Mouse (Mus musculus) urinary bladder, adult 18-20 months (tissue): ENCODE measurements around the gene Snrnp70.

ENCODE experiments used
- DNase-seq, 2 experiments: peaks; one replicate each; pipeline ENCODE4 v3.0.0; 2022; ENCODE audit warnings: low spot score in 2 of 2, mixed read lengths in 2 of 2

Gene Snrnp70

GRCm38 (mm10) chr7:45337469-45337868 is 58.1 kb downstream of the Snrnp70 start:
- no peak for DNase-seq

DNA sequence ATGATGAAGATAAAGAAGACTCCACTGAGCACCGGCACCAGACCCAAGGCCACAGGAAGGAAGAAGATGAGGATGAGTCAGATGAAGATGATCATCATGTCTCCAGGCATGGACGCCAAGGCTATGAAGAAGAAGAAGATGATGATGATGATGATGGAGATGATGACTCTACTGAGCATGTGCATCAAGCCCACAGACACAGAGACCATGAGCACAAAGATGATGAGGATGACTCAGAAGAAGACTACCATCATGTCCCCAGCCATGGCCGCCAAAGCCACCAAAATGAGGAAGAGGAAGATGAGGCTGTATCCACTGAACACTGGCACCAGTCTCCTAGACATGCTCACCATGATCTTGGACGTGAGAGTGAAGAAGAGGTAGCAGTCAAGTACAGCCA is 59.2 kb downstream of the Snrnp70 start:
- DNase-seq, result no peak

DNA sequence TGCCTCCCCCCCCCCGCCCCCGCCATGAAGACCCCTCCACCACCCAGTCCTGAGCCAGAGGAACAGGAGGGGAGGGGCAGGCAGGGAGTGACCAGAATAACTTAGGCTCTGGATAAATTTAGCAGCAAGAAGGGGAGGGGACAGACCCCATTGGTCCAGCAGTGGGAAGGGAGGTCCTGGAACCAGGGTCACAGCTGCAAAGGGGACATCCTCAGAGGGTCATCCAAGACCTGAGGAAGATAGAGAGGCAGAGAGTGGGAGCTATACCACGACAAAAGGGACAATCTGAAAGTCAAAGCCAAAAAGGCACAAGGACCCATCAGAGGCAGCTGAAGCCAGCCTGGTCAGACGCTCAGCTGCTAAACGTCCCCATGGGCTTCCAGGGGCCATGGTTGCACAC is 60.5 kb downstream of the Snrnp70 start, which contains the start of gene Hrc:
Gene Hrc, plus strand, starts transcription at position 235 of the 400 bp plus-strand sequence.
- DNase-seq, result no peak

GRCm38 (mm10) chr7:45334605-45335004 is 60.9 kb downstream of the Snrnp70 start:
- DNase-seq, result no peak

GRCm38 (mm10) chr7:45333431-45333982 is 62.0 kb downstream of the Snrnp70 start, which contains the start of gene Trpm4:
Gene Trpm4 (minus strand): TSS chr7:45333780.
- DNase-seq, result peak; percentile 89 to 96

- peak in 1 of 2 experiments; percentile 29 for DNase-seq
Measured at GRCm38 (mm10) chr7:45332685-45333425, 62.7 kb downstream of the Snrnp70 start.

DNA sequence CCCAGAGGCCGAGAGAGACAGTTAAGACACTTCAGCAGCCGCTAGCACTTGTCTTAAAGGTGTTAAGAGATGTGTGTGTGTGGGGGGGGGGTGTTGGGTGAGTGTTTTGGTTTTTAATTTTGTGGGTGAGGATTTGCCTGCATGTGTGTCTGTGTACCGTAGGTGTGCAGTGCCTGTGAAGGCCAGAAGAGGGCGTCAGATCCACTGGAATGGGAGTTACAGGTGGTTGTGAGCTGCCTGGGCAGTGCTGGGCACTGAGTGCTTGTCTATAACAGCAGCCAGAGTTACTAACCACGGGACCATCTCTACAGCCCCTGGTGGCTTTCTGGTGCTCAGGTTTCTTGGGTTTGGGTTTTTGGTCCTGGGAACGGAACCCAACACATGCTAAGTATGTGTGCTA is 64.0 kb downstream of the Snrnp70 start:
- DNase-seq, result no peak

DNA sequence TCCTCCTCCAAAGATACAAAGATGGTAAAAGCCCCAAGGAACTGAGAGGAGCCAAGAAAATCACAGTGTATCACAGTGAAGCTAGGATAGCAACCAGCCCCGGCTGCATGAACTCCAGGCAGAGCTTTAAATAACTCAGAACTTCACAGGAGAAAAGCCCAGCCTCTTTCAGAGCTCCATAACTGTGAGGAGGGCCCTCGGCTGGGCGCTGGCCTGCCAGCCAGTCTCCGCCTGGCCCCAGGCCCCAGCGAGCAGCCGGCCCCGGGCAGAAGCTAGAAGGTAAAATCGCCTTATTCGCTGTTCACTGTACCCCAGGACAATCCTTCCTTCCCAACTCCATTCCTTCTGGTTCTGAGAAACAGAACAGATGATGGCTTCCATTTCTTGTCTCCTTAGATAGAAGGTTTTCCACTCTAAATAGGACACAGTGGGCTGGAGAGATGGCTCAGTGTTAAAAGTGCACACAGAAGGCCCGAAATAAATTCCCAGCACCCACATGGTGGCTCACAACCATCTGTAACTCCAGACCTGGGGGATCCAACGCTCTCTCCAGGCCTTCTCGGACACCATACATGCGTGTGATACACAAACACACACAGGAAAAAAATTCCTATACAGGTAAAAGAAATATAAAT is 66.6 kb downstream of the Snrnp70 start:
- DNase-seq, result no peak
